Mouse (Mus musculus) spleen, adult 2 months (tissue): Measurements from ENCODE around the gene Nfia. TPM values are rescaled to one million over a fixed set of nuclear protein-coding genes. Genes with fewer than 3 reads are reported as not detected.

Experiments
- DNase-seq, 2 experiments: peaks; one replicate each; pipeline versions ENCODE4 v3.0.0 to v3.0.0-alpha.2; 2012 to 2021; ENCODE audit warnings: low spot score in 2 of 2, low read depth in 1 of 2
- H3K27ac ChIP-seq: fragments of 200-500 bp; 2 replicates; pipeline ENCODE4 v1.5.1; 2012; ENCODE audit warnings: low read length, inconsistent platforms; ENCODE audit not compliant: insufficient read depth
- H3K27me3 ChIP-seq: fragments of 200-500 bp; 2 replicates; pipeline ENCODE4 v1.6.1; 2012; ENCODE audit warnings: mild to moderate bottlenecking, moderate library complexity, low read length, inconsistent platforms; ENCODE audit not compliant: control insufficient read depth, insufficient read depth
- H3K36me3 ChIP-seq: fragments of 200-500 bp; 2 replicates; pipeline ENCODE4 v1.6.1; 2012; ENCODE audit warnings: mild to moderate bottlenecking, low read length, inconsistent platforms; ENCODE audit not compliant: control insufficient read depth, insufficient read depth
- H3K4me1 ChIP-seq: fragments of 200-500 bp; 2 replicates; pipeline ENCODE4 v1.6.1; 2011; ENCODE audit warnings: inconsistent platforms; ENCODE audit not compliant: control insufficient read depth, insufficient read depth, insufficient read length
- H3K4me3 ChIP-seq: fragments of 200-500 bp; 2 replicates; pipeline ENCODE4 v1.5.1; 2011; ENCODE audit warnings: mild to moderate bottlenecking, inconsistent platforms; ENCODE audit not compliant: insufficient read depth, insufficient read length; ENCODE audit errors: extremely low read depth
- CTCF ChIP-seq: fragments of 200-500 bp; IDR thresholded peaks from 2 replicates; pipeline ENCODE4 v1.5.1; 2011; ENCODE audit warnings: mild to moderate bottlenecking, inconsistent platforms; ENCODE audit not compliant: insufficient read depth, insufficient read length, insufficient replicate concordance; ENCODE audit errors: extremely low read depth
- POLR2A ChIP-seq: fragments of 200-500 bp; IDR thresholded peaks from 2 replicates; pipeline ENCODE4 v1.6.1; 2011; ENCODE audit warnings: low read depth, low read length, inconsistent platforms
- WGBS: fragments of 180-500 bp; shearing (Covaris S2); methylation state at CpG from one replicate; pipeline ENCODE4 v1.1.7; 2018; 5-methylcytosine and 5-hydroxymethylcytosine counted together
- polyA plus RNA-seq: library from polyadenylated mRNA; depleted of rRNA; stranded (reverse); fragments of >200 nt; gene quantifications from 2 replicates; pipeline ENCODE4 v1.2.3, GENCODE M21; 2012

Nfia gene
- polyA plus RNA-seq, 1 experiment: 10.3 TPM

- TF ChIP-seq CTCF: no peak
- no peak for TF ChIP-seq POLR2A
- Histone ChIP-seq H3K27me3 (no peaks in the 10 kb centered on the region; the same call in 1 of the 2 replicates), H3K4me1 (no peaks in the 10 kb centered on the region), H3K4me3 (no peak overlapping the region), H3K27ac (no peak overlapping the region), H3K36me3 (no peaks in the 10 kb centered on the region)
- 24% methylated on average over 16 of the region's 16 CpGs for WGBS
- DNase-seq: no peak
Measured at GRCm38 (mm10) chr4:97830935-97831608, 58.5 kb downstream of the Nfia start.

GRCm38 (mm10) chr4:97831611-97832278, 59.2 kb downstream of the Nfia start:
- Histone ChIP-seq H3K4me1 (no peaks in the 10 kb centered on the region), H3K4me3 (no peak overlapping the region), H3K36me3 (no peaks in the 10 kb centered on the region), H3K27me3 (no peaks in the 10 kb centered on the region; the same call in 1 of the 2 replicates), H3K27ac (no peak overlapping the region)
- WGBS: 41% methylated on average over 7 of the region's 7 CpGs
- DNase-seq: no peak
- no peak for TF ChIP-seq POLR2A

GRCm38 (mm10) chr4:97832279-97832640, 59.7 kb downstream of the Nfia start:
- 69% methylated on average over 4 of the region's 4 CpGs for WGBS
- DNase-seq: no peak
- H3K4me3 ChIP-seq: no peak overlapping the region
- H3K36me3 ChIP-seq: no peaks in the 10 kb centered on the region
- H3K4me1 ChIP-seq: no peaks in the 10 kb centered on the region; the same call in 1 of the 2 replicates
- H3K27me3 ChIP-seq: no peaks in the 10 kb centered on the region; the same call in 1 of the 2 replicates
- TF ChIP-seq POLR2A (no peak), CTCF (no peak)
- no peak overlapping the region for H3K27ac ChIP-seq

GRCm38 (mm10) chr4:97836812-97837211, 64.3 kb downstream of the Nfia start:
- H3K4me3 ChIP-seq: no peak overlapping the region

GRCm38 (mm10) chr4:97837724-97838123, 65.2 kb downstream of the Nfia start:
- 25% methylated on average over 3 of the region's 3 CpGs for WGBS
- H3K27me3 ChIP-seq: no peaks in the 10 kb centered on the region
- no peak overlapping the region for H3K4me3 ChIP-seq
- H3K4me1 ChIP-seq: no peaks in the 10 kb centered on the region; the same call in 1 of the 2 replicates
- no peak for TF ChIP-seq POLR2A
- TF ChIP-seq CTCF: no peak
- no peaks in the 10 kb centered on the region for H3K36me3 ChIP-seq
- H3K27ac ChIP-seq: no peak overlapping the region
- DNase-seq: no peak

More at GRCm38 (mm10) chr4:97836812-97837211, 64.3 kb downstream of the Nfia start:
- no peak for TF ChIP-seq CTCF
- TF ChIP-seq POLR2A: no peak
- DNase-seq: no peak
- H3K27ac ChIP-seq: no peak overlapping the region
- no peaks in the 10 kb centered on the region; the same call in 1 of the 2 replicates for H3K4me1 ChIP-seq
- no peaks in the 10 kb centered on the region for H3K27me3 ChIP-seq
- WGBS: 87% methylated on average over 13 of the region's 13 CpGs
- no peaks in the 10 kb centered on the region for H3K36me3 ChIP-seq

GRCm38 (mm10) chr4:97838651-97839050, 66.1 kb downstream of the Nfia start:
- no peaks in the 10 kb centered on the region for H3K27me3 ChIP-seq
- H3K27ac ChIP-seq: no peak overlapping the region
- no peak for DNase-seq
- WGBS: 86% methylated on average over 3 of the region's 3 CpGs
- no peak overlapping the region for H3K4me3 ChIP-seq
- no peaks in the 10 kb centered on the region for H3K36me3 ChIP-seq
- TF ChIP-seq CTCF: no peak
- no peak for TF ChIP-seq POLR2A
- H3K4me1 ChIP-seq: no peaks in the 10 kb centered on the region; the same call in 1 of the 2 replicates
